Mouse (Mus musculus): Measurements from ENCODE around the gene Fbxo30. TPM values are rescaled to one million over a fixed set of nuclear protein-coding genes. Genes with fewer than 3 reads are reported as not detected.

Fbxo30 gene
- 5.0 TPM for polyA plus RNA-seq (2015; fragmentation: Illumina TruSeq; extraction: RNeasy Lipid Tissue Mini Kit (QIAGEN cat#74804); ENCODE audit: low read depth, low replicate concordance)

GRCm38 (mm10) chr10:11280578-11281463 lies at the start of gene Fbxo30:
TSS of gene Fbxo30 (plus strand) at chr10:11281330.

GRCm38 (mm10) chr10:11343205-11344141 lies 62.3 kb downstream of the Fbxo30 start, which contains the start of gene Epm2a:
TSS of gene Epm2a (plus strand) at chr10:11343404.

Other genes with a start within 250 kb of the Fbxo30 start
- gene Grm1, start 199.0 kb upstream of the Fbxo30 start, polyA plus RNA-seq (2015; fragmentation: Illumina TruSeq; extraction: RNeasy Lipid Tissue Mini Kit (QIAGEN cat#74804); ENCODE audit: low read depth, low replicate concordance), result 25.0 TPM
- gene Shprh, start 131.9 kb upstream of the Fbxo30 start, polyA plus RNA-seq (2015; fragmentation: Illumina TruSeq; extraction: RNeasy Lipid Tissue Mini Kit (QIAGEN cat#74804); ENCODE audit: low read depth, low replicate concordance), result 13.9 TPM
- gene Epm2a, start 62.1 kb downstream of the Fbxo30 start, polyA plus RNA-seq (2015; fragmentation: Illumina TruSeq; extraction: RNeasy Lipid Tissue Mini Kit (QIAGEN cat#74804); ENCODE audit: low read depth, low replicate concordance), result 23.0 TPM

Measured in brain, adult 10 weeks (tissue).